Mouse (Mus musculus) limb, embryonic 14.5 days (tissue): ENCODE measurements around the gene Dpp8. TPM values are rescaled to one million over a fixed set of nuclear protein-coding genes. Genes with fewer than 3 reads are reported as not detected.
"Not testable (repeated sequence)": the region's sequence is repeated elsewhere in the genome, so short reads cannot be mapped to it uniquely, and the experiment has no call there.

Source experiments
- ATAC-seq: fragments of 200-750 bp; cut with Nextera tagmentation; 2 replicates; pipeline ENCODE4 v1.8.0; 2017; ENCODE audit warnings: low read depth, moderate number of reproducible peaks, moderate TSS enrichment; ENCODE audit not compliant: low FRiP score
- DNase-seq: peaks from one replicate; pipeline ENCODE4 v3.0.0-alpha.2; 2015; ENCODE audit warnings: low spot score
- H3K27ac ChIP-seq: fragments of 300-500 bp; sonication (generic); replicated peaks from 2 replicates; pipeline ENCODE4 v1.5.1; 2014; ENCODE audit warnings: low read depth, mild to moderate bottlenecking, low read length, moderate library complexity, mixed read lengths
- H3K27me3 ChIP-seq: fragments of 300-500 bp; sonication (generic); 2 replicates; pipeline ENCODE4 v1.6.1; 2014; ENCODE audit warnings: low read length, mixed read lengths; ENCODE audit not compliant: control insufficient read depth, insufficient read depth
- H3K36me3 ChIP-seq: fragments of 300-500 bp; sonication (generic); 2 replicates; pipeline ENCODE4 v1.6.1; 2014; ENCODE audit warnings: mild to moderate bottlenecking, low read length, moderate library complexity, mixed read lengths; ENCODE audit not compliant: control insufficient read depth, insufficient read depth
- H3K4me1 ChIP-seq: fragments of 300-500 bp; sonication (generic); 2 replicates; pipeline ENCODE4 v1.6.1; 2014; ENCODE audit warnings: antibody characterized with exemption, low read length, mixed read lengths; ENCODE audit not compliant: control insufficient read depth, insufficient read depth
- H3K4me2 ChIP-seq: fragments of 300-500 bp; sonication (generic); replicated peaks from 2 replicates; pipeline ENCODE4 v1.6.1; 2014; ENCODE audit warnings: low read depth, mild to moderate bottlenecking, low read length, moderate library complexity; ENCODE audit not compliant: severe bottlenecking
- H3K4me3 ChIP-seq: fragments of 300-500 bp; sonication (generic); replicated peaks from 2 replicates; pipeline ENCODE4 v1.5.1; 2014; ENCODE audit warnings: low read length
- H3K9ac ChIP-seq: fragments of 300-500 bp; sonication (generic); 2 replicates; pipeline ENCODE4 v1.6.1; 2014; ENCODE audit warnings: mild to moderate bottlenecking, low read depth, low read length, moderate library complexity; ENCODE audit not compliant: severe bottlenecking
- H3K9me3 ChIP-seq: fragments of 300-500 bp; sonication (generic); 2 replicates; pipeline ENCODE4 v1.6.1; 2016; ENCODE audit warnings: low read length; ENCODE audit not compliant: control insufficient read depth
- POLR2A ChIP-seq: fragments of 200-500 bp; IDR thresholded peaks from 2 replicates; pipeline ENCODE4 v1.8.0; 2012; ENCODE audit warnings: inconsistent platforms, mild to moderate bottlenecking, moderate library complexity, borderline replicate concordance; ENCODE audit not compliant: insufficient read depth, insufficient read length; ENCODE audit errors: extremely low read depth
- WGBS: fragments of 180-500 bp; shearing (Covaris S2); extraction: QIAGEN DNeasy Blood & Tissue Kit; methylation state at CpG from one replicate; pipeline ENCODE4 v1.1.7; 2014; 5-methylcytosine and 5-hydroxymethylcytosine counted together
- polyA plus RNA-seq, 2 experiments: library from polyadenylated mRNA; depleted of rRNA in 1 of 2; stranded (reverse) in 1 of 2; unstranded in 1 of 2; fragments of >200 nt; fragmentation: Nextera tagmentation in 1 of 2; extraction: Ambion mirVana in 1 of 2; gene quantifications; 2 replicates each; pipeline versions ENCODE4 v1.2.1 to v1.2.3; 2012 to 2014

Dpp8 gene
- polyA plus RNA-seq, 2 experiments = 29.1 to 52.3 TPM

DNA sequence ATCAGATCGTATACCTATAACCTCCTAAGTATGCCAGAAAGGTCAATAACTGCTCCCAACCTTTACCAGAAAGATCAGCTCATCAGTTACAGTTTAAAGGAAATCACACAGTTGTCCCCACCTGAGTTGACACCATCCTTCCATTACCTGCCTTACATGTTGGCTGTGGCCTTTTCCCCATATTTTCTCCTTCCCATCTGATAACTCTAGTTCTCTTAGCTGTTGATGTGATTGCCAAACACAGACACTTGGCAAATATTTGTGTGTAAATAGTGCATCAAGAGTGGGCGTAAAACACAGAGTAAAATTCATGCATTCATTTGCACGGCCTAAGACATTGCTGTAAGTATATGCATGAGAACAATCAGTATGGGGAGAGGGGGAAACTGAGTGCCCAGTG, 8.8 kb upstream of the Dpp8 start:
- DNase-seq = no peak
- ATAC-seq = no peak
- no peak for TF ChIP-seq POLR2A
- H3K9ac ChIP-seq = no peak overlapping the region
- H3K27ac ChIP-seq = no peak overlapping the region
- 92% methylated on average over 3 of the region's 3 CpGs for WGBS
- H3K4me3 ChIP-seq = no peak overlapping the region
- H3K9me3 ChIP-seq = no peaks in the 10 kb centered on the region
- H3K4me1 ChIP-seq = peaks cover 12% of the 10 kb centered on the region
- no peaks in the 10 kb centered on the region for H3K36me3 ChIP-seq
- no peak overlapping the region for H3K4me2 ChIP-seq
- no peaks in the 10 kb centered on the region for H3K27me3 ChIP-seq

DNA sequence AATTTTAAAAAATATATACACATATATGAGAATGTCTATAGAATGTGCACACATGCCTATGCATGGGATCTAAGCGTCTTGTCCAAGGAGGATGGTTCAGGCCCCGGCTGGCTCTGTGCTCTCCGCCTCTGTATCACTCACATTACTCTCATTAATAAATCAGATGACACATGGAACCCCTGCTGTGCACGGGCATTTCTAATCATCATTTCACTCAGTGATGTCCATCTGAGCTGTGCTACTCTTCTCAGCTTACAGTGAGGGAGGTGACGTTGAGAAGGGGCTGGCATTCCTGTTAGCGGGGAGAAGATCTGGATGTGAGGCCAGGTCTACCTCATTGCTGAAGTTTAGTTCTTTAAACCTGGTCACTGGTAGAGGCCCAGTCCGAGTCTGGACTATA, 5.0 kb upstream of the Dpp8 start:
- no peak for DNase-seq
- Histone ChIP-seq H3K9me3 (no peaks in the 10 kb centered on the region), H3K36me3 (no peaks in the 10 kb centered on the region), H3K4me3 (no peak overlapping the region), H3K4me2 (no peak overlapping the region), H3K27ac (no peak overlapping the region), H3K9ac (no peak overlapping the region), H3K4me1 (peaks cover 1% of the 10 kb centered on the region), H3K27me3 (no peaks in the 10 kb centered on the region)
- no peak for ATAC-seq
- WGBS = 71% methylated on average over 7 of the region's 7 CpGs
- no peak for TF ChIP-seq POLR2A

DNA sequence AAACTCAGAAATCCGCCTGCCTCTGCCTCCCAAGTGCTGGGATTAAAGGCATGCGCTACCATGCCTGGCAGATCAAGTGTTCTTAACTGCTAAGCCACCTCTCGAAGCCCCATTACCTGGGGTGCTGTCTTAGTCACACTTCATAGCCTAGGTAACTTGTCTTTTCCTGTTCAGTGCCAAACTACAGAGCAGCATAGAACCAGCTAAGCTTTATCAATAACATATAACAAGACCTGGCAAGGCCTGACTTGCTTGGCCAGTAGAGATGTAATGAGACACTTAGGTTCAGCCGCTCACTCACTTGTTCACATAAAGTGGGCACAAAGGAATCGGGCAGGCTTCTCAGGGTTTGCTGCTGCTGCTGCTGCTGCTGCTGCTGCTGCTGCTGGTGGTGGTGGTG, 3.9 kb upstream of the Dpp8 start:
- Histone ChIP-seq H3K9me3 (no peaks in the 10 kb centered on the region), H3K36me3 (no peaks in the 10 kb centered on the region), H3K9ac (no peak overlapping the region), H3K4me3 (no peak overlapping the region), H3K4me2 (no peak overlapping the region), H3K27ac (no peak overlapping the region), H3K27me3 (no peaks in the 10 kb centered on the region), H3K4me1 (peaks cover 3% of the 10 kb centered on the region; the same call in 1 of the 2 replicates)
- no peak for ATAC-seq
- WGBS = 90% methylated on average over 5 of the region's 5 CpGs
- DNase-seq = no peak
- TF ChIP-seq POLR2A = no peak

DNA sequence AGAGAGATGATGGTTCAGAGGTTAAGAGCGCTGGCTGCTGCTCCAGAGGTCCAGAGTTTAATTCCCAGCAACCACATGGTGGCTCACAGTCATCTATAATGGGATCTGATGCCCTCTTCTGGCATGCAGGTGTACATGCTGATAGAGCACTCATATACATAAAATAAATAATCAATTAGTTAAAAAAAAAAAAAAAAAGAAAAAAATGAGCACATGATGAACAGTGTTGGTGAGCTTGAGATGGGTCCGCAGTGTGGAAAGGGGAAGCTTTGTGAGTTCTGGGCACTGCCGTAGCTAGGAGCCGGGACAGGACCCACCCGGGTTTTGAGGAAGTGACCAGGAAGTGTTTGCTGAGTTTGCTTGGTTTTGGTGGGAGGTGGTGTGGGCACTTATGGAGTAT, 859 bp upstream of the Dpp8 start:
- not testable (repeated sequence) for H3K9ac ChIP-seq, H3K27ac ChIP-seq, ATAC-seq, H3K4me3 ChIP-seq, H3K4me2 ChIP-seq, DNase-seq, H3K27me3 ChIP-seq, H3K9me3 ChIP-seq, H3K4me1 ChIP-seq
- 76% methylated on average over 5 of the region's 5 CpGs for WGBS
- peaks cover 15% of the 10 kb centered on the region; the same call in 1 of the 2 replicates for H3K36me3 ChIP-seq

DNA sequence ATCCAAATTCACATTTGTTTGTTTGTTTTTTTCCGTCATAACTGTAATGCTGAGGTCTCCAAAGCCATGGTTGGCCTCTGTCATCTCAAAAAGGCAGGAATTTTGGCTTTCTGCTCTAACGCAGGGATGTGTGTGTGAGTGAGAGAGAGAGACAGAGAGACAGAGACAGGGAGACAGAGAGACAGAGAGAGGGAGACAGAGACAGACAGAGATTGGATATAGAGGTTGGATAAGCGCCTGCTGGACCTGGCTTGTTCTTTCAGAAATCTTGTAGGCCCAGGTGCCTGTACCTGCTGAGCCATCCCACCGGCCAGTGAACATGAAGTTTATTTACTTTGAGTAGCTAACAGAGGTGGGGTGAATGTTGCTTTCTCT, 333 bp upstream of the Dpp8 start:
- Histone ChIP-seq H3K27me3 (no peaks in the 10 kb centered on the region), H3K27ac (no peak overlapping the region), H3K9ac (no peak overlapping the region), H3K36me3 (peaks cover 20% of the 10 kb centered on the region), H3K4me2 (peak overlapping the region; percentile 18; the same call in 1 of the 2 replicates), H3K9me3 (no peaks in the 10 kb centered on the region), H3K4me1 (peaks cover 5% of the 10 kb centered on the region; the same call in 1 of the 2 replicates), H3K4me3 (peak overlapping the region; percentile 91)
- ATAC-seq = no peak
- no peak for DNase-seq
- 40% methylated on average over 4 of the region's 4 CpGs for WGBS
- TF ChIP-seq POLR2A = no peak

DNA sequence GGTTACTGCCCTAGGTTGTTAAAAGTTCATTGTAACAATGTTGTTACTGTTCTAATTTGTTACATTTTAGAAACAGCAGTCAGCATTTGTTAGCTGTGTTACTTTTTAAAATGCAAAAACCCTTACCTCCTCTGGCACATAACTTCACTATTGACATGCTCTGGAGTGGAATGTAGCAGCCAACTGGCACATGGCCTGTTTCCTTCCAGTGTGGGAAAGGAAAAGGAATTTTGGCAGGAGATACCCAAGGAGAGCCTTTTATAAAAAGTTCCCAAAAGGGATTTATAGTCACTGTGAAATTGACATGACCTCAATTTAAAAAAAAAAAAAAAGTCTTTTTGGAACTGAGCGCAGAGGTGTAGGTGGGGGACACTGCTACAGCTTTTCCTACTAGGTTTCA, 4.2 kb downstream of the Dpp8 start:
- no peaks in the 10 kb centered on the region for H3K27me3 ChIP-seq
- no peak overlapping the region for H3K27ac ChIP-seq
- DNase-seq (peak; percentile 61), ATAC-seq (no peak)
- H3K9ac ChIP-seq = no peak overlapping the region
- H3K36me3 ChIP-seq = peaks cover 63% of the 10 kb centered on the region
- TF ChIP-seq POLR2A = no peak
- H3K4me2 ChIP-seq = no peak overlapping the region
- 83% methylated on average over 1 of the region's 1 CpGs for WGBS
- H3K4me1 ChIP-seq = peaks cover 5% of the 10 kb centered on the region; the same call in 1 of the 2 replicates
- no peak overlapping the region for H3K4me3 ChIP-seq
- no peaks in the 10 kb centered on the region for H3K9me3 ChIP-seq
